Mouse (Mus musculus): Measurements from ENCODE around the gene Bin2.
A peak's percentile ranks its signal among the peaks of the same experiment; 100 is the strongest.
"Not testable (repeated sequence)": the region's sequence is repeated elsewhere in the genome, so short reads cannot be mapped to it uniquely, and the experiment has no call there.

Gene Bin2

GRCm38 (mm10) chr15:100628797-100629196 is 40.6 kb downstream of the Bin2 start:
- no peaks in the 10 kb centered on the region for H3K36me3 ChIP-seq (ENCODE audit: control insufficient read depth, insufficient read depth, low read length, poor library complexity, severe bottlenecking)
- DNase-seq (ENCODE audit: low read depth, low spot score), result no peak
- no peaks in the 10 kb centered on the region for H3K27me3 ChIP-seq (ENCODE audit: control insufficient read depth, insufficient read depth, low read length, poor library complexity, severe bottlenecking)

GRCm38 (mm10) chr15:100627774-100628370 is 41.5 kb downstream of the Bin2 start:
- DNase-seq (ENCODE audit: low read depth, low spot score), result no peak
- no peaks in the 10 kb centered on the region for H3K27me3 ChIP-seq (ENCODE audit: control insufficient read depth, insufficient read depth, low read length, poor library complexity, severe bottlenecking)
- H3K36me3 ChIP-seq (ENCODE audit: control insufficient read depth, insufficient read depth, low read length, poor library complexity, severe bottlenecking), result no peaks in the 10 kb centered on the region

- no peaks in the 10 kb centered on the region for H3K36me3 ChIP-seq (ENCODE audit: control insufficient read depth, insufficient read depth, low read length, poor library complexity, severe bottlenecking)
- DNase-seq (ENCODE audit: low read depth, low spot score), result no peak
- no peaks in the 10 kb centered on the region for H3K27me3 ChIP-seq (ENCODE audit: control insufficient read depth, insufficient read depth, low read length, poor library complexity, severe bottlenecking)
Measured at GRCm38 (mm10) chr15:100627287-100627686, 42.1 kb downstream of the Bin2 start.

GRCm38 (mm10) chr15:100624435-100624834 is 44.9 kb downstream of the Bin2 start:
- H3K27me3 ChIP-seq (ENCODE audit: control insufficient read depth, insufficient read depth, low read length, poor library complexity, severe bottlenecking), result no peaks in the 10 kb centered on the region
- no peak for DNase-seq (ENCODE audit: low read depth, low spot score)
- H3K36me3 ChIP-seq (ENCODE audit: control insufficient read depth, insufficient read depth, low read length, poor library complexity, severe bottlenecking), result peaks cover 7% of the 10 kb centered on the region

GRCm38 (mm10) chr15:100623754-100624153 is 45.6 kb downstream of the Bin2 start:
- no peak for DNase-seq (ENCODE audit: low read depth, low spot score)
- Histone ChIP-seq H3K27me3 (ENCODE audit: control insufficient read depth, insufficient read depth, low read length, poor library complexity, severe bottlenecking) (no peaks in the 10 kb centered on the region), H3K36me3 (ENCODE audit: control insufficient read depth, insufficient read depth, low read length, poor library complexity, severe bottlenecking) (peaks cover 12% of the 10 kb centered on the region)

GRCm38 (mm10) chr15:100622164-100622563 is 47.2 kb downstream of the Bin2 start:
- Histone ChIP-seq H3K27me3 (ENCODE audit: control insufficient read depth, insufficient read depth, low read length, poor library complexity, severe bottlenecking) (no peaks in the 10 kb centered on the region), H3K36me3 (ENCODE audit: control insufficient read depth, insufficient read depth, low read length, poor library complexity, severe bottlenecking) (peaks cover 15% of the 10 kb centered on the region)
- DNase-seq (ENCODE audit: low read depth, low spot score), result no peak

- DNase-seq (ENCODE audit: low read depth, low spot score); H3K27me3 ChIP-seq (ENCODE audit: control insufficient read depth, insufficient read depth, low read length, poor library complexity, severe bottlenecking): not testable (repeated sequence)
Measured at GRCm38 (mm10) chr15:100621671-100622070, 47.7 kb downstream of the Bin2 start.

GRCm38 (mm10) chr15:100619200-100619599 is 50.2 kb downstream of the Bin2 start:
- Histone ChIP-seq H3K36me3 (ENCODE audit: control insufficient read depth, insufficient read depth, low read length, poor library complexity, severe bottlenecking) (peaks cover 15% of the 10 kb centered on the region), H3K27me3 (ENCODE audit: control insufficient read depth, insufficient read depth, low read length, poor library complexity, severe bottlenecking) (no peaks in the 10 kb centered on the region)
- no peak for DNase-seq (ENCODE audit: low read depth, low spot score)

More at GRCm38 (mm10) chr15:100621671-100622070, 47.7 kb downstream of the Bin2 start:
- peaks cover 15% of the 10 kb centered on the region for H3K36me3 ChIP-seq (ENCODE audit: control insufficient read depth, insufficient read depth, low read length, poor library complexity, severe bottlenecking)

GRCm38 (mm10) chr15:100616221-100616620 is 53.1 kb downstream of the Bin2 start:
- no peak for DNase-seq (ENCODE audit: low read depth, low spot score)
- peaks cover 15% of the 10 kb centered on the region for H3K36me3 ChIP-seq (ENCODE audit: control insufficient read depth, insufficient read depth, low read length, poor library complexity, severe bottlenecking)
- no peaks in the 10 kb centered on the region for H3K27me3 ChIP-seq (ENCODE audit: control insufficient read depth, insufficient read depth, low read length, poor library complexity, severe bottlenecking)

GRCm38 (mm10) chr15:100615825-100616220 is 53.5 kb downstream of the Bin2 start:
- H3K27me3 ChIP-seq (ENCODE audit: control insufficient read depth, insufficient read depth, low read length, poor library complexity, severe bottlenecking), result no peaks in the 10 kb centered on the region
- peaks cover 15% of the 10 kb centered on the region for H3K36me3 ChIP-seq (ENCODE audit: control insufficient read depth, insufficient read depth, low read length, poor library complexity, severe bottlenecking)
- DNase-seq (ENCODE audit: low read depth, low spot score), result peak; percentile 94

- DNase-seq (ENCODE audit: low read depth, low spot score), result peak; percentile 100
- Histone ChIP-seq H3K36me3 (ENCODE audit: control insufficient read depth, insufficient read depth, low read length, poor library complexity, severe bottlenecking) (peaks cover 12% of the 10 kb centered on the region), H3K27me3 (ENCODE audit: control insufficient read depth, insufficient read depth, low read length, poor library complexity, severe bottlenecking) (no peaks in the 10 kb centered on the region)
Measured at GRCm38 (mm10) chr15:100614996-100615824, 54.1 kb downstream of the Bin2 start, which contains the start of gene Dazap2. Gene Dazap2, plus strand, starts transcription at chr15:100615349.

- no peaks in the 10 kb centered on the region for H3K27me3 ChIP-seq (ENCODE audit: control insufficient read depth, insufficient read depth, low read length, poor library complexity, severe bottlenecking)
- H3K36me3 ChIP-seq (ENCODE audit: control insufficient read depth, insufficient read depth, low read length, poor library complexity, severe bottlenecking), result peaks cover 8% of the 10 kb centered on the region
- DNase-seq (ENCODE audit: low read depth, low spot score), result no peak
Measured at GRCm38 (mm10) chr15:100614218-100614995, 54.9 kb downstream of the Bin2 start.

- Histone ChIP-seq H3K27me3 (ENCODE audit: control insufficient read depth, insufficient read depth, low read length, poor library complexity, severe bottlenecking) (no peaks in the 10 kb centered on the region), H3K36me3 (ENCODE audit: control insufficient read depth, insufficient read depth, low read length, poor library complexity, severe bottlenecking) (peaks cover 2% of the 10 kb centered on the region; the same call in 1 of the 2 replicates)
- DNase-seq (ENCODE audit: low read depth, low spot score), result peak; percentile 78
Measured at GRCm38 (mm10) chr15:100613584-100613983, 55.8 kb downstream of the Bin2 start.

GRCm38 (mm10) chr15:100612432-100612831 is 56.9 kb downstream of the Bin2 start:
- Histone ChIP-seq H3K27me3 (ENCODE audit: control insufficient read depth, insufficient read depth, low read length, poor library complexity, severe bottlenecking) (no peaks in the 10 kb centered on the region), H3K36me3 (ENCODE audit: control insufficient read depth, insufficient read depth, low read length, poor library complexity, severe bottlenecking) (no peaks in the 10 kb centered on the region)
- DNase-seq (ENCODE audit: low read depth, low spot score), result peak; percentile 71

- DNase-seq (ENCODE audit: low read depth, low spot score), result no peak
- Histone ChIP-seq H3K36me3 (ENCODE audit: control insufficient read depth, insufficient read depth, low read length, poor library complexity, severe bottlenecking) (no peaks in the 10 kb centered on the region), H3K27me3 (ENCODE audit: control insufficient read depth, insufficient read depth, low read length, poor library complexity, severe bottlenecking) (no peaks in the 10 kb centered on the region)
Measured at GRCm38 (mm10) chr15:100611951-100612350, 57.4 kb downstream of the Bin2 start.
